Mouse (Mus musculus) liver, embryonic 15.5 days (tissue): ENCODE results near the gene 2310061N02Rik. TPM values are rescaled to one million over a fixed set of nuclear protein-coding genes. Genes with fewer than 3 reads are reported as not detected.
"Not testable (repeated sequence)": the region's sequence is repeated elsewhere in the genome, so short reads cannot be mapped to it uniquely, and the experiment has no call there.

Experiments
- ATAC-seq: fragments of 200-750 bp; cut with Nextera tagmentation; 2 replicates; pipeline ENCODE4 v1.8.0; 2017; ENCODE audit warnings: moderate number of reproducible peaks, mild to moderate bottlenecking, moderate library complexity; ENCODE audit not compliant: insufficient read depth
- H3K27ac ChIP-seq: fragments of 300-500 bp; sonication (generic); replicated peaks from 2 replicates; pipeline ENCODE4 v1.5.1; 2015; ENCODE audit warnings: mild to moderate bottlenecking, inconsistent platforms
- H3K27me3 ChIP-seq: fragments of 300-500 bp; sonication (generic); 2 replicates; pipeline ENCODE4 v1.6.1; 2015; ENCODE audit warnings: mild to moderate bottlenecking, inconsistent platforms
- H3K36me3 ChIP-seq: fragments of 300-500 bp; sonication (generic); replicated peaks from 2 replicates; pipeline ENCODE4 v1.6.1; 2015; ENCODE audit warnings: moderate library complexity, mild to moderate bottlenecking, inconsistent platforms
- H3K4me1 ChIP-seq: fragments of 300-500 bp; sonication (generic); replicated peaks from 2 replicates; pipeline ENCODE4 v1.6.1; 2015; ENCODE audit warnings: inconsistent platforms
- H3K4me2 ChIP-seq: fragments of 300-500 bp; sonication (generic); 2 replicates; pipeline ENCODE4 v1.6.1; 2015; ENCODE audit warnings: moderate library complexity, mild to moderate bottlenecking, inconsistent platforms
- H3K4me3 ChIP-seq: fragments of 300-500 bp; sonication (generic); replicated peaks from 2 replicates; pipeline ENCODE4 v1.5.1; 2015; ENCODE audit warnings: mild to moderate bottlenecking, inconsistent platforms
- H3K9ac ChIP-seq: fragments of 300-500 bp; sonication (generic); 2 replicates; pipeline ENCODE4 v1.6.1; 2015; ENCODE audit warnings: moderate library complexity, mild to moderate bottlenecking, inconsistent platforms
- H3K9me3 ChIP-seq: fragments of 300-500 bp; sonication (generic); replicated peaks from 2 replicates; pipeline ENCODE4 v1.6.1; 2016; ENCODE audit warnings: inconsistent platforms
- WGBS: fragments of 180-500 bp; shearing (Covaris S2); methylation state at CpG from one replicate; pipeline ENCODE4 v1.1.7; 2015; ENCODE audit warnings: mixed read lengths; ENCODE audit not compliant: insufficient replicate concordance; 5-methylcytosine and 5-hydroxymethylcytosine counted together
- polyA plus RNA-seq: library from polyadenylated mRNA; unstranded; fragments of >200 nt; fragmentation: Nextera tagmentation; extraction: Ambion mirVana; gene quantifications from 2 replicates; pipeline ENCODE4 v1.2.1, GENCODE M21; 2015

The 2310061N02Rik gene
- polyA plus RNA-seq = not detected in 2 replicates

DNA sequence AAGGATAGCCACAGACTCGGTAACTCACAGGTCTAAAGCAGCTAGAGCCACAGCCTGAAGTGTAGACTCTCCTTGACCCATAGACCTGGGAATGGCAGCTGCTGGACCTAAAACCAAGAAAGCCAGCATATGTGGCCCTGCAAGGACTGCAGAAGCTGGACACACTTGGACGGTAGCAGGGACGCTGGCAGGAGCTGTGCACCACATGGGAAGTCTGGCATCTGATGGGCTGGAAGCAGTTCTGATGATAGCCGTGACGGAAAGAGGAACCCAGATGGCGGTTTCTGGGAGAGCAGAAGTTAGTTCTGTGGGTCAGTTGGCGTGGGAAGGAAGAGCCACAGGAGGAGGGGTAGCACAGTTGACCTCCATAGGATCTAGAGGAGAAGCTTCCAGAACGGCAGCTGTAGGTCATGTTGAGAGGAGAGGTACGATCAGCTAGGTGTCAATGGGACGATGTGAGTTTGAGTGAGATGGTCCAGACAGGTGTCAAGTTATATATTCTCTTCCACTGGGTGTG lies at the start of gene 2310061N02Rik:
Gene 2310061N02Rik (minus strand): TSS at position 467 of the 517 bp plus-strand sequence.
- no peak within 1 kb of the TSS for H3K9ac ChIP-seq
- no peaks in the 10 kb centered on the region for H3K4me1 ChIP-seq
- no peaks in the 10 kb centered on the region for H3K36me3 ChIP-seq
- no peak within 1 kb of the TSS for H3K4me3 ChIP-seq
- H3K27me3 ChIP-seq = no peaks in the 10 kb centered on the region
- H3K9me3 ChIP-seq = 0 out of 2 replicates have a peak, but pooled peaks cover 3% of the 10 kb centered on the region
- WGBS = 55% methylated on average over 10 of the region's 10 CpGs
- no peak for ATAC-seq
- no peak within 1 kb of the TSS for H3K27ac ChIP-seq
- no peak within 1 kb of the TSS for H3K4me2 ChIP-seq

DNA sequence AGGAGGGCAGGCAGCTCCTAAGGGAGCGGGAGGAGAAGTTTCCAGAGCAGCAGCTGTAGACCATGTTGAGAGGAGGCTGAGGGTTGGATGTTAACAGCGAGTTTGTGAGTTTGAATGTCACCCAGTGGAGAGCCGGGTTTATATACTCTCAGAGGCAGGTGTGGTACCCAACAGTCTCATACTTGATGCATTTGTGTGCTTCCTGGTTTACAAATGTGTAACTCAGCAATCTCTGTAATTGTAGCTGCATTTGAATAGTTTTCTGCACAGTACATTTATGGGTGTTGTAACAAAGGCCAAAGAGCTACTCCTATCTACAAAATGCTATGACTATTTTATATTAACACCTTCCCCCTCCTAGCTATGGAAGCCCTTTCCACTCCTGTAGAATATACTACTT lies 43.8 kb upstream of the 2310061N02Rik start, which contains the start of gene Krtap13:
Gene Krtap13 (minus strand): TSS at position 101 of the 400 bp plus-strand sequence.
- not testable (repeated sequence) for H3K4me2 ChIP-seq, H3K36me3 ChIP-seq, H3K4me3 ChIP-seq, H3K27me3 ChIP-seq, H3K4me1 ChIP-seq, H3K27ac ChIP-seq, H3K9ac ChIP-seq, H3K9me3 ChIP-seq, ATAC-seq
- WGBS = 62% methylated on average over 3 of the region's 3 CpGs

DNA sequence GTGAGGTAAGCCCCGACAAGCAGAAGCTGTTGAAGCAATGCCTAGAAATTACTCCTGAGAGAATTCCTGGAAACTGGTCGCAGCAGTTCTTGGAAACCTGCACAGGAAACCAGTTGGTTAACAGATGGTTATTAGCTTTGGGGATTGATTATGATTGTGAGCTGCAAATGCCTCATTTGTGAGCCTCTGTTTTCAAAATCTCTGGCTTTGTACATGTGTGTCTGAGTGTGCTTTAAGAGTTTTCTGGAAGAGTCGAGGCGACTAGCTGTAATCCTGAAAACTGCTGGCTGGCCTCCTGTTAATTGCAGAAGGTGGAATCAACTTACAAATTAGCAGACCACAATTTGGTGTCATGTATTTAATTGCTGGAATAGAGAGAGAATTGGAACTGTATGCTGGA lies 40.2 kb upstream of the 2310061N02Rik start:
- no peaks in the 10 kb centered on the region for H3K4me1 ChIP-seq
- no peak overlapping the region for H3K27ac ChIP-seq
- H3K9ac ChIP-seq = no peak overlapping the region
- H3K9me3 ChIP-seq = no peaks in the 10 kb centered on the region
- ATAC-seq = no peak
- 51% methylated on average over 4 of the region's 4 CpGs for WGBS
- H3K27me3 ChIP-seq = no peaks in the 10 kb centered on the region
- no peaks in the 10 kb centered on the region for H3K36me3 ChIP-seq
- H3K4me2 ChIP-seq = no peak overlapping the region
- H3K4me3 ChIP-seq = no peak overlapping the region

GRCm38 (mm10) chr16:88744750-88745340 lies 37.1 kb upstream of the 2310061N02Rik start:
- H3K4me2 ChIP-seq = no peak overlapping the region
- no peaks in the 10 kb centered on the region for H3K9me3 ChIP-seq
- ATAC-seq = no peak
- no peaks in the 10 kb centered on the region for H3K36me3 ChIP-seq
- no peak overlapping the region for H3K27ac ChIP-seq
- no peaks in the 10 kb centered on the region for H3K27me3 ChIP-seq
- no peak overlapping the region for H3K9ac ChIP-seq
- H3K4me3 ChIP-seq = no peak overlapping the region
- WGBS = 51% methylated on average over 4 of the region's 4 CpGs
- H3K4me1 ChIP-seq = no peaks in the 10 kb centered on the region

DNA sequence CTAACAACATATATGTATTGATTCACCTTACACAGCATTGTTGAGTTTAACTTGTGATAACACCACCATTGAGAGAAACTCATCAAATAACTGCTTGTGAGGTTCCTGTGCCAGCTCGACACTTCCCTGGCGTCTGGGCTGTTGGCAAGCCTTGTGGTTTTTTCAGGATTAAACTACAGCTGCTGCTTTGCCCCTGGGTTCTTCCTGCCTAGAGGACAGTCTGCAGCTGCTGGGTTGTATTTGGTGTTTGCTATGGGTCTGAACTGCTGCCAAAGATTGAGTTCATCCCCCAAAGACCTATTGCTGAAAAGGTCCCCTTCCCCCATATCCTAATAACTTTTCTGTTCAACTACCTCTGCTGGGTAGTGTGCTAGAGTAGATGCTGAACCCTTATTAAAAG lies 27.6 kb upstream of the 2310061N02Rik start:
- no peak for ATAC-seq
- no peak overlapping the region for H3K9ac ChIP-seq
- H3K36me3 ChIP-seq = no peaks in the 10 kb centered on the region
- H3K4me3 ChIP-seq = no peak overlapping the region
- H3K4me2 ChIP-seq = no peak overlapping the region
- no peak overlapping the region for H3K27ac ChIP-seq
- 52% methylated on average over 2 of the region's 2 CpGs for WGBS
- H3K4me1 ChIP-seq = no peaks in the 10 kb centered on the region
- H3K27me3 ChIP-seq = no peaks in the 10 kb centered on the region
- no peaks in the 10 kb centered on the region for H3K9me3 ChIP-seq

GRCm38 (mm10) chr16:88728812-88729275 lies 21.1 kb upstream of the 2310061N02Rik start, which contains the start of gene Krtap13-1:
Gene Krtap13-1 (plus strand): TSS chr16:88728862.
- Histone ChIP-seq H3K9me3 (no peaks in the 10 kb centered on the region), H3K9ac (no peak within 1 kb of the TSS)
- 57% methylated on average over 4 of the region's 4 CpGs for WGBS

GRCm38 (mm10) chr16:88720031-88720430 lies 12.3 kb upstream of the 2310061N02Rik start:
- Histone ChIP-seq H3K27ac (no peak overlapping the region), H3K9me3 (no peaks in the 10 kb centered on the region), H3K36me3 (no peaks in the 10 kb centered on the region), H3K4me3 (no peak overlapping the region), H3K9ac (no peak overlapping the region), H3K27me3 (no peaks in the 10 kb centered on the region), H3K4me2 (no peak overlapping the region), H3K4me1 (no peaks in the 10 kb centered on the region)
- no peak for ATAC-seq
- WGBS = 40% methylated on average over 1 of the region's 1 CpGs

More at GRCm38 (mm10) chr16:88728812-88729275, 21.1 kb upstream of the 2310061N02Rik start, which contains the start of gene Krtap13-1:
- H3K4me3 ChIP-seq = no peak within 1 kb of the TSS
- H3K4me2 ChIP-seq = no peak within 1 kb of the TSS
- H3K4me1 ChIP-seq = no peaks in the 10 kb centered on the region
- no peaks in the 10 kb centered on the region for H3K36me3 ChIP-seq
- ATAC-seq = no peak
- H3K27ac ChIP-seq = no peak within 1 kb of the TSS
- no peaks in the 10 kb centered on the region for H3K27me3 ChIP-seq

DNA sequence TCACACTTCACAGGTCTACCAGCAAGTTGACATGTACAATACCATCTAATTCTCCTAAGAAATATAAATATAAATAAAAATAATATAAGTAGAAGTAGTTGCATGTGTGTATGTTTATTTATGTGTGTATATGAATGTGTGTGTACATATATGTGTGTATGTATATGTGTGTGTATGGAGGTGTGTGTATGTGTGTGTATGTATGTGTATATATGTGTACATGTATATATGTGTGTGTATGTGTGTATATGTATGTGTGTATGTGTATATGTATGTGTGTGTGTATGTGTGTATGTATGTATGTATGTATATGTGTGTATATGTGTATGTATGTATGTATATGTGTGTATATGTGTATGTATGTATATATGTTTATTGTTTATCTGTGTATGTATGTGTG lies 8.8 kb upstream of the 2310061N02Rik start:
- Histone ChIP-seq H3K4me2 (no peak overlapping the region), H3K9me3 (no peaks in the 10 kb centered on the region), H3K27ac (no peak overlapping the region), H3K36me3 (no peaks in the 10 kb centered on the region), H3K4me3 (no peak overlapping the region), H3K4me1 (no peaks in the 10 kb centered on the region), H3K9ac (no peak overlapping the region), H3K27me3 (no peaks in the 10 kb centered on the region)
- no peak for ATAC-seq

- H3K9ac ChIP-seq = no peak overlapping the region
- H3K4me1 ChIP-seq = no peaks in the 10 kb centered on the region
- no peaks in the 10 kb centered on the region for H3K36me3 ChIP-seq
- H3K27me3 ChIP-seq = no peaks in the 10 kb centered on the region
- no peak overlapping the region for H3K4me2 ChIP-seq
- 0 out of 2 replicates have a peak, but pooled peaks cover 3% of the 10 kb centered on the region for H3K9me3 ChIP-seq
- H3K27ac ChIP-seq = no peak overlapping the region
- WGBS = 62% methylated on average over 6 of the region's 6 CpGs
- ATAC-seq = no peak
- H3K4me3 ChIP-seq = no peak overlapping the region
Observed at GRCm38 (mm10) chr16:88711245-88711644, 3.5 kb upstream of the 2310061N02Rik start.

DNA sequence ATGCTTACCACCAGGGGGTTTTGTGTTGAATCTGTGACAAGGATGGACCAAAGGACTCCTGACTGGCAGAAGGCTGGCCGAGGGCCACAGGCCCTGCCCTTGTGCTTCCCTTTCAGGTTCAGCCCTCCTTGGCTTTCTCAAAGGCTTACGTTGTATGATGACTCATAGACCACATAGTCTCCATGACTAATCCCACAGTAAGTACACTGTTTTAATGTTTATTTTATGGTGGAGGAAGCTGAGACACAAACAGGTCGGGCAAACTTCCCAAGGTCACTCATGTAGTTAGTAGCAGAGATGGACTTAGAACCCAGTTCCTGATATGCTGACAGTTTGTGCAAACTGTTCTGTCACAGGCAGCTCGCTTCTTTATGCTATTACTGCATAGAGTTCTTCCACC lies 3.0 kb upstream of the 2310061N02Rik start:
- no peaks in the 10 kb centered on the region for H3K27me3 ChIP-seq
- H3K4me1 ChIP-seq = no peaks in the 10 kb centered on the region
- H3K36me3 ChIP-seq = no peaks in the 10 kb centered on the region
- H3K9ac ChIP-seq = no peak overlapping the region
- H3K4me3 ChIP-seq = no peak overlapping the region
- WGBS = 27% methylated on average over 4 of the region's 4 CpGs
- H3K27ac ChIP-seq = no peak overlapping the region
- 0 out of 2 replicates have a peak, but pooled peaks cover 3% of the 10 kb centered on the region for H3K9me3 ChIP-seq
- no peak for ATAC-seq
- H3K4me2 ChIP-seq = no peak overlapping the region

DNA sequence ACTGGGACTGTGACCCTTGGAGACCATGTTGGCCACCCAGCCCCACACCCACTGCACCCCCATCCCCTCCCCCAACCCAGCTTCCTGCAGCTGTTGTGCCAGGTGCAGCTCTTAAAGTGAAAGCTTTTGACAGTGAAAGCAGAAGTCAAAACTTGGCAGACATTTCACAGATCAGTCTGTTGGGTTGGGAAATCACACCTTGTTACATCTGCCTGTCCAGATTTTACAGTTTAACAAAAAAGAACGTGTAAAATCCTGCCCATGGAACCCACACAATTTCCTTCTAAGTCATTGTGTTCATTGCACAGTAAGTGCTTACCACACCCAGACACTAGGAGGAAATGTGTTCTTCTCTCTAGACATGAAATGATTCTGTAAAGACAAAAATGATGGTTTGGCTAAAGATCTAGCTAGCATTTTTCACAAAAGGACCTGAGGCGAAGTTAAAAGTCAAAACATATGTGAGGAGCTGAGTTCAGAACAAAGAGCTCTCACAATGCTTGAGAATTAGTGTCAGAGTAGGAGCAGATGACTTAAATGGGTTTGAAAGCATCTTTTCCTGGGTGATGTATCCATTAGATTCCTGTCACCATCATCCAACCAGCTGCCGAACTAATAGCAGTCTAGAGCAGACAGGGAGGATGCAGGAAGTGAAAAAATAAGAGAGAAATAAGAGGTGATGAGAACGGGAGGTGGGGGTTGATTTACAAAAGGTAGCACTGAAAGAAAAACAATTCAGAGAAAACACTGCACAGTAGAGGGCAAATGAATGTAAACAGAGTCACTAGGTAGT lies 6.5 kb downstream of the 2310061N02Rik start:
- Histone ChIP-seq H3K36me3 (no peaks in the 10 kb centered on the region), H3K4me1 (no peaks in the 10 kb centered on the region), H3K4me3 (no peak overlapping the region), H3K27ac (no peak overlapping the region), H3K27me3 (no peaks in the 10 kb centered on the region), H3K9ac (no peak overlapping the region), H3K9me3 (no peaks in the 10 kb centered on the region), H3K4me2 (no peak overlapping the region)
- ATAC-seq = no peak
- WGBS = 37% methylated on average over 4 of the region's 4 CpGs
